In the genomic region with DNA sequence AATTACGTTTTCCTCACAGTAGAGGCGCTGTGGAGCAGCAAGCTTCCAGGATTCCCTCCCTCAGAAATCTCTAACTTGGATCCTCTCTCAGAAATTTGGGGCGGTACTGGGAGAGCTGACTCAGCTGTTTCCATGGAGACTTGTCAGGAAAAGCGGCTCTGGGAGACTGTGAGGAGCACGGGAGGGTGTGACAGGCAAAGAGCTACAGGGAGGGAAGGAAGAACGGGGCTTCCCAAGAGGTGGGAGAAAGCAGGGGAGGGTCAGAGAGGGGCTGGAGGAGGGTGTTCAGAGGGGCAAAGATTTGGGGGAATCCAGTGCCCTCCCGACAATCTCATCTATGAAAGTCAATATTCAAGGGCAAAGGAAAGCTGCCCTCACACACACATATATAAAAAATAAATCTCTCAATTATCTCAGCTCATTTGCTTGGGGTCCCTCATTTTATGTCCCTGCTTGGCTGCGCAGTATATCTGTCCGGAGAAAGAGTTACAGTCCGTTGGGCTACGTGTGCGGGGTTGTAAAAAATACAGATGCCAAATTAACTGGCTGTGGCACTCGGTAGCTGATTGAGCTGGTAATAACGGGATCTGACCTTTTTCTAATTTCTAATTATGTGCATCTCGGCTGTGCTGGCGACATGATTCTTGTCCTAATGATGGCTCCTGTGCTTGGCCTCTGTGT, we compare ENCODE assay signal across 8 mouse cellular contexts.
DNase-seq lines count a peak whose midpoint lies in the region; ATAC-seq lines count a peak whose summit lies in the region.

No protein-coding gene starts in this region.

- 0 out of 2 replicates have a peak overlapping the region, but pooled peaks have one; percentile 12 for H3K9ac ChIP-seq in embryonic facial prominence, embryonic 13.5 days
- no peak overlapping the region for H3K9ac ChIP-seq in heart, embryonic 12.5 days
- no peak overlapping the region for H3K9ac ChIP-seq in kidney, embryonic 15.5 days
- H3K9ac ChIP-seq in limb, embryonic 13.5 days = no peak overlapping the region
- H3K9ac ChIP-seq in neural tube, embryonic 14.5 days (replicated peaks; ENCODE audit: low read depth, low read length) = no peak overlapping the region

- H3K36me3 ChIP-seq in embryonic facial prominence, embryonic 13.5 days = peaks cover 4% of the 10 kb centered on the region; the same call in 1 of the 2 replicates
- peaks cover 4% of the 10 kb centered on the region; the same call in 1 of the 2 replicates for H3K36me3 ChIP-seq in heart, embryonic 12.5 days
- no peaks in the 10 kb centered on the region for H3K36me3 ChIP-seq in kidney, embryonic 15.5 days
- peaks cover 5% of the 10 kb centered on the region; the same call in 1 of the 2 replicates for H3K36me3 ChIP-seq in limb, embryonic 13.5 days
- H3K36me3 ChIP-seq in neural tube, embryonic 14.5 days (ENCODE audit: control insufficient read depth, insufficient read depth, low read length) = no peaks in the 10 kb centered on the region

- peak overlapping the region; percentile 45 for H3K4me2 ChIP-seq in embryonic facial prominence, embryonic 13.5 days
- H3K4me2 ChIP-seq in heart, embryonic 12.5 days = peak overlapping the region; percentile 37; the same call in 1 of the 2 replicates
- peak overlapping the region; percentile 50 for H3K4me2 ChIP-seq in kidney, embryonic 15.5 days
- peak overlapping the region; percentile 44 for H3K4me2 ChIP-seq in limb, embryonic 13.5 days (replicated peaks)
- H3K4me2 ChIP-seq in neural tube, embryonic 14.5 days (ENCODE audit: low read depth, low read length) = peak overlapping the region; percentile 12; the same call in 1 of the 2 replicates

- no peak overlapping the region for H3K27ac ChIP-seq in embryonic facial prominence, embryonic 13.5 days
- no peak overlapping the region for H3K27ac ChIP-seq in heart, embryonic 12.5 days (ENCODE audit: poor library complexity, severe bottlenecking)
- H3K27ac ChIP-seq in kidney, embryonic 15.5 days = no peak overlapping the region
- H3K27ac ChIP-seq in limb, embryonic 13.5 days = no peak overlapping the region
- H3K27ac ChIP-seq in neural tube, embryonic 14.5 days (ENCODE audit: low read depth, low read length) = peak overlapping the region; percentile 41; the same call in 1 of the 2 replicates

- peaks cover 19% of the 10 kb centered on the region for H3K4me1 ChIP-seq in embryonic facial prominence, embryonic 13.5 days
- H3K4me1 ChIP-seq in heart, embryonic 12.5 days (replicated peaks) = peaks cover 5% of the 10 kb centered on the region; the same call in 1 of the 2 replicates
- peaks cover 18% of the 10 kb centered on the region for H3K4me1 ChIP-seq in kidney, embryonic 15.5 days
- H3K4me1 ChIP-seq in limb, embryonic 13.5 days = peaks cover 38% of the 10 kb centered on the region
- H3K4me1 ChIP-seq in neural tube, embryonic 14.5 days (ENCODE audit: control insufficient read depth, insufficient read depth, low read length) = peaks cover 22% of the 10 kb centered on the region

- WGBS in embryonic facial prominence, embryonic 13.5 days = 46% methylated on average over 16 of the region's 16 CpGs
- 45% methylated on average over 16 of the region's 16 CpGs for WGBS in heart, embryonic 12.5 days
- WGBS in kidney, embryonic 15.5 days = 12% methylated on average over 16 of the region's 16 CpGs
- WGBS in limb, embryonic 13.5 days = 12% methylated on average over 16 of the region's 16 CpGs
- 9% methylated on average over 16 of the region's 16 CpGs for WGBS in neural tube, embryonic 14.5 days

- ATAC-seq in embryonic facial prominence, embryonic 13.5 days (ENCODE audit: insufficient number of reproducible peaks, insufficient read depth, low FRiP score, low TSS enrichment, low read depth) = 0 out of 2 replicates have a peak, but pooled peaks have one; percentile 37
- ATAC-seq in heart, embryonic 12.5 days (ENCODE audit: insufficient number of reproducible peaks, low FRiP score) = peak; percentile 59; the same call in 1 of the 2 replicates
- peak; percentile 91 for ATAC-seq in kidney, embryonic 15.5 days (replicated peaks; ENCODE audit: low FRiP score)
- peak; percentile 76 for ATAC-seq in limb, embryonic 13.5 days (ENCODE audit: low FRiP score, low read depth)
- peak; percentile 65 for ATAC-seq in neural tube, embryonic 14.5 days (ENCODE audit: low read depth)

- peak; percentile 96 for DNase-seq in 3T3-L1 (ENCODE audit: low read depth, low spot score)
- peak; percentile 77 to 83 for DNase-seq in adrenal gland, postnatal 36 days
- peak; percentile 32 for DNase-seq in thymus, postnatal 4 days

- 0 out of 2 replicates have a peak, but pooled peaks cover 4% of the 10 kb centered on the region for H3K9me3 ChIP-seq in embryonic facial prominence, embryonic 13.5 days
- 0 out of 2 replicates have a peak, but pooled peaks cover 3% of the 10 kb centered on the region for H3K9me3 ChIP-seq in heart, embryonic 12.5 days (replicated peaks)
- H3K9me3 ChIP-seq in kidney, embryonic 15.5 days (replicated peaks) = no peaks in the 10 kb centered on the region
- peaks cover 4% of the 10 kb centered on the region; the same call in 1 of the 2 replicates for H3K9me3 ChIP-seq in limb, embryonic 13.5 days
- H3K9me3 ChIP-seq in neural tube, embryonic 14.5 days (ENCODE audit: control insufficient read depth, low read length) = no peaks in the 10 kb centered on the region

- H3K27me3 ChIP-seq in embryonic facial prominence, embryonic 13.5 days = no peaks in the 10 kb centered on the region
- no peaks in the 10 kb centered on the region for H3K27me3 ChIP-seq in heart, embryonic 12.5 days (replicated peaks)
- H3K27me3 ChIP-seq in kidney, embryonic 15.5 days = no peaks in the 10 kb centered on the region
- peaks cover 87% of the 10 kb centered on the region for H3K27me3 ChIP-seq in limb, embryonic 13.5 days
- H3K27me3 ChIP-seq in neural tube, embryonic 14.5 days (ENCODE audit: control insufficient read depth, insufficient read depth, low read length) = no peaks in the 10 kb centered on the region

- H3K4me3 ChIP-seq in embryonic facial prominence, embryonic 13.5 days = no peak overlapping the region
- H3K4me3 ChIP-seq in heart, embryonic 12.5 days = no peak overlapping the region
- peak overlapping the region; percentile 10; the same call in 1 of the 2 replicates for H3K4me3 ChIP-seq in kidney, embryonic 15.5 days (replicated peaks)
- no peak overlapping the region for H3K4me3 ChIP-seq in limb, embryonic 13.5 days
- H3K4me3 ChIP-seq in neural tube, embryonic 14.5 days (ENCODE audit: low read depth, low read length) = no peak overlapping the region

Comparison
In these comparisons a context has a peak if more than half of its experiments do, and no peak if none do; other contexts are left out.
1. DNase-seq: peak in every context shown above with its lines; median percentile 96 in 3T3-L1; 80 in adrenal gland, postnatal 36 days; 32 in thymus, postnatal 4 days.
2. ATAC-seq: peak in every context shown above with its lines; median percentile 91 in kidney, embryonic 15.5 days; 76 in limb, embryonic 13.5 days; 65 in neural tube, embryonic 14.5 days; 59 in heart, embryonic 12.5 days; 37 in embryonic facial prominence, embryonic 13.5 days.